Mouse (Mus musculus) stomach, postnatal 0 days (tissue): ENCODE measurements around the gene Plekha7.

Source experiments
- CTCF ChIP-seq: IDR thresholded peaks from 2 replicates; pipeline ENCODE4 v1.5.1; 2016; ENCODE audit warnings: antibody characterized with exemption, low read depth, mild to moderate bottlenecking, moderate library complexity
- EP300 ChIP-seq: optimal IDR thresholded peaks from 2 replicates; pipeline ENCODE3; 2016; ENCODE audit warnings: antibody characterized with exemption

- TF ChIP-seq CTCF (no peak), EP300 (no peak)
Observed at GRCm38 (mm10) chr7:116156894-116157143, 151.4 kb downstream of the Plekha7 start.
